Mouse (Mus musculus) bone marrow, adult 2 months (tissue): ENCODE results near the gene Fam102a.

Experiments used
- CTCF ChIP-seq: fragments of 200-500 bp; IDR thresholded peaks from 2 replicates; pipeline ENCODE4 v1.5.1; 2011; ENCODE audit warnings: low read length, control low read depth; ENCODE audit not compliant: control insufficient read depth, insufficient read depth
- POLR2A ChIP-seq: fragments of 200-500 bp; IDR thresholded peaks from 2 replicates; pipeline ENCODE4 v1.6.1; 2011; ENCODE audit warnings: low read depth, mild to moderate bottlenecking, control low read depth, low read length, borderline replicate concordance; ENCODE audit not compliant: control insufficient read depth

- no peak for TF ChIP-seq CTCF
- TF ChIP-seq POLR2A, result no peak
These were observed 49.0 kb upstream of the Fam102a start for GRCm38 (mm10) chr2:32486155-32486554.
